Mouse (Mus musculus): ENCODE data around the gene Rtf2. TPM values are rescaled to one million over a fixed set of nuclear protein-coding genes. Genes with fewer than 3 reads are reported as not detected.
A peak's percentile ranks its signal among the peaks of the same experiment; 100 is the strongest.

Rtf2 gene
- total RNA-seq (2021): 10 to 100 TPM; 30.6 to 32.7 TPM
- long read RNA-seq, experiment 1, transcript Rtf2-201 (9 exons, 2,173 nt): major isoform, 40 of 48 reads
- long read RNA-seq, experiment 1, partial matches to known transcripts: 8 of 48 reads
- long read RNA-seq, experiment 1, other reads (novel, unspliced or antisense): 0 of 48 reads
- long read RNA-seq, experiment 2, transcript Rtf2-201 (9 exons, 2,173 nt): major isoform, 25 of 26 reads
- long read RNA-seq, experiment 2, partial matches to known transcripts: 0 of 26 reads
- long read RNA-seq, experiment 2, other reads (novel, unspliced or antisense): 1 of 26 reads

- peak; percentile 99 to 100 for DNase-seq
These were observed at the start of gene Rtf2 for GRCm38 (mm10) chr2:172439843-172440639. TSS of gene Rtf2 (plus strand) at chr2:172440556.

- DNase-seq: no peak
These were observed 48.3 kb upstream of the Rtf2 start for GRCm38 (mm10) chr2:172392041-172392521.

- DNase-seq: peak; percentile 25 to 41
These were observed 46.8 kb upstream of the Rtf2 start, which contains the start of gene Cass4 for GRCm38 (mm10) chr2:172393391-172394051. TSS of gene Cass4 (plus strand) at chr2:172393794.

GRCm38 (mm10) chr2:172394052-172394392 lies 46.3 kb upstream of the Rtf2 start:
- DNase-seq: no peak

- no peak for DNase-seq
These were observed 45.7 kb upstream of the Rtf2 start for GRCm38 (mm10) chr2:172394671-172395070.

- DNase-seq: no peak
These were observed 44.4 kb upstream of the Rtf2 start for GRCm38 (mm10) chr2:172395961-172396360.

- DNase-seq: peak in 1 of 2 experiments; percentile 36
These were observed 40.5 kb upstream of the Rtf2 start for GRCm38 (mm10) chr2:172399901-172400300.

GRCm38 (mm10) chr2:172401116-172401825 lies 39.1 kb upstream of the Rtf2 start:
- peak in 1 of 2 experiments; percentile 73 for DNase-seq

- DNase-seq: no peak
These were observed 36.1 kb upstream of the Rtf2 start for GRCm38 (mm10) chr2:172404239-172404638.

GRCm38 (mm10) chr2:172405011-172405410 lies 35.3 kb upstream of the Rtf2 start:
- no peak for DNase-seq

- peak in 1 of 2 experiments; percentile 12 for DNase-seq
These were observed 34.2 kb upstream of the Rtf2 start for GRCm38 (mm10) chr2:172406173-172406572.

- DNase-seq: no peak
These were observed 32.9 kb upstream of the Rtf2 start for GRCm38 (mm10) chr2:172407499-172407898.

GRCm38 (mm10) chr2:172410686-172411085 lies 29.7 kb upstream of the Rtf2 start:
- DNase-seq: no peak

GRCm38 (mm10) chr2:172411091-172411490 lies 29.3 kb upstream of the Rtf2 start:
- DNase-seq: no peak

GRCm38 (mm10) chr2:172412454-172412853 lies 27.9 kb upstream of the Rtf2 start:
- DNase-seq: no peak

- no peak for DNase-seq
These were observed 27.1 kb upstream of the Rtf2 start for GRCm38 (mm10) chr2:172413273-172413672.

- DNase-seq: no peak
These were observed 26.5 kb upstream of the Rtf2 start for GRCm38 (mm10) chr2:172413894-172414293.

- DNase-seq: no peak
These were observed 24.1 kb upstream of the Rtf2 start for GRCm38 (mm10) chr2:172416218-172416617.

- DNase-seq: no peak
These were observed 23.5 kb upstream of the Rtf2 start for GRCm38 (mm10) chr2:172416876-172417275.

GRCm38 (mm10) chr2:172418208-172418607 lies 22.1 kb upstream of the Rtf2 start:
- DNase-seq: no peak

GRCm38 (mm10) chr2:172430609-172431008 lies 9.7 kb upstream of the Rtf2 start:
- DNase-seq: peak; percentile 43 to 64

- DNase-seq: peak in 1 of 2 experiments; percentile 31
These were observed 6.6 kb upstream of the Rtf2 start for GRCm38 (mm10) chr2:172433746-172434145.

All from heart, adult 18-20 months (tissue).